Mouse (Mus musculus) E14TG2a.4 (cell line): ENCODE measurements around the gene Dab1.

ENCODE experiments used
- CTCF ChIP-seq: conservative IDR thresholded peaks from 2 replicates; pipeline ENCODE4 v1.5.1; 2014; ENCODE audit warnings: low read length
- NANOG ChIP-seq: IDR thresholded peaks from 2 replicates; pipeline ENCODE4 v1.6.1; 2014; ENCODE audit warnings: borderline replicate concordance, low read length, mixed read lengths

GRCm38 (mm10) chr4:104476841-104477240 is 857.7 kb downstream of the Dab1 start:
- no peak for TF ChIP-seq CTCF
- TF ChIP-seq NANOG: no peak
